Comparison of ENCODE assay signal across 11 mouse cellular contexts in the genomic region with DNA sequence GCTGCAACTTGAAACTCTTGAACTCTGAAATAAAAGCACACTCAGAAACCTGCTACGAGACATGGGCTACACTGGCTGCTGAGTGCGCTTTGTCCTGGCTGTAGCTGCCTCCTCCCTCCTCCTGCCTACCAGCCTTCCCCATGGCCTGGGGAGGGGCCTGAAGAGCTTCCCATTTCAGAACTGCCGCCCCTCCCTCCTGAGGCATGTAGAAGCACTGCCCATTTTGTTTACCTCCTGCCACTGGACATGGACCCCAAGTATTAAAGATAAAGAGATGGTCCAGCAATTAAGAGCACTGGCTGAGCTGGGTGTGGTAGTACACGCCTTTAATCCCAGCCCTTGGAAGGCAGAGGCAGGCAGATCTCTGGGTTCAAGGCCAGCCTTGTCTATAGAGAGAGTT.
"Had no signal": no experiment of that assay in that cellular context is flagged by ENCODE, and none has a peak within 500 bp of the region (broad histone marks: within the 10 kb centered on the region; RNA-seq: fewer than 3 reads in every experiment).

No protein-coding gene starts in this region.

- DNase-seq: left cerebral cortex, postnatal 4 days; liver; liver, embryonic 13.5 days; liver, postnatal 0 days; lung, adult 18-20 months; lung, adult 2 months; lung, embryonic 14.5 days; lung, postnatal 10 days; lung, postnatal 14 days; lung, postnatal 36 days; midbrain, embryonic 14.5 days had no signal
